Comparison of ENCODE assay signal across 8 mouse cellular contexts in genomic region chr9:94696539-94697079, GRCm38 (mm10). TPM values are rescaled to one million over a fixed set of nuclear protein-coding genes. Genes with fewer than 3 reads are reported as not detected.
DNase-seq lines count a peak whose midpoint lies in the region; ATAC-seq and TF ChIP-seq lines count a peak whose summit lies in the region.
"Had no signal": no experiment of that assay in that cellular context is flagged by ENCODE, and none has a peak within 500 bp of the region (broad histone marks: within the 10 kb centered on the region; RNA-seq: fewer than 3 reads in every experiment).

No protein-coding gene starts in this region.

- H3K9me3 ChIP-seq in lung, postnatal 0 days (ENCODE audit: low read length) = no peaks in the 10 kb centered on the region
- H3K9me3 ChIP-seq in midbrain, embryonic 11.5 days (ENCODE audit: control insufficient read depth, low read length) = no peaks in the 10 kb centered on the region
- no peaks in the 10 kb centered on the region for H3K9me3 ChIP-seq in forebrain, embryonic 15.5 days
- H3K9me3 ChIP-seq: forebrain, embryonic 13.5 days had no signal

- no peak for TF ChIP-seq EP300 in lung, postnatal 0 days (IDR thresholded peaks at IDR 0.05)

- no peak overlapping the region for H3K9ac ChIP-seq in lung, postnatal 0 days (replicated peaks; ENCODE audit: low read depth)
- H3K9ac ChIP-seq in midbrain, embryonic 11.5 days (ENCODE audit: low read length) = no peak overlapping the region
- H3K9ac ChIP-seq in forebrain, embryonic 15.5 days (replicated peaks) = no peak overlapping the region
- H3K9ac ChIP-seq: forebrain, embryonic 13.5 days had no signal

- DNase-seq in thymus, adult 2 months = peak; percentile 33
- DNase-seq in thymus, postnatal 0 days (ENCODE audit: low spot score) = no peak
- peak; percentile 17 to 34 for DNase-seq in heart, postnatal 10 days
- DNase-seq in lung, postnatal 0 days (ENCODE audit: low spot score) = peak; percentile 59
- DNase-seq in thymus, postnatal 4 days = peak; percentile 40
- no peak for DNase-seq in midbrain, embryonic 11.5 days (ENCODE audit: low spot score, missing footprints)

- H3K4me2 ChIP-seq in lung, postnatal 0 days (replicated peaks; ENCODE audit: low read depth, low read length) = 0 out of 2 replicates have a peak overlapping the region, but pooled peaks have one; percentile 23
- no peak overlapping the region for H3K4me2 ChIP-seq in midbrain, embryonic 11.5 days
- no peak overlapping the region for H3K4me2 ChIP-seq in forebrain, embryonic 15.5 days (replicated peaks)
- H3K4me2 ChIP-seq: forebrain, embryonic 13.5 days had no signal

- no peak for TF ChIP-seq POLR2A in thymus, adult 2 months (IDR thresholded peaks at IDR 0.05; ENCODE audit: control insufficient read depth, extremely low read depth, insufficient read depth, low read length, poor library complexity)

- peak; percentile 71 for ATAC-seq in lung, postnatal 0 days
- no peak for ATAC-seq in midbrain, embryonic 11.5 days (ENCODE audit: low FRiP score)
- ATAC-seq in forebrain, embryonic 15.5 days (replicated peaks) = no peak
- ATAC-seq: forebrain, embryonic 13.5 days had no signal

- peaks cover 35% of the 10 kb centered on the region for H3K4me1 ChIP-seq in thymus, adult 2 months (replicated peaks; ENCODE audit: control insufficient read depth, insufficient read depth, low read length)
- H3K4me1 ChIP-seq in lung, postnatal 0 days (ENCODE audit: insufficient read depth, low read depth, low read length) = no peaks in the 10 kb centered on the region
- H3K4me1 ChIP-seq in midbrain, embryonic 11.5 days (ENCODE audit: control insufficient read depth, insufficient read depth, low read length) = no peaks in the 10 kb centered on the region
- H3K4me1 ChIP-seq in forebrain, embryonic 15.5 days = no peaks in the 10 kb centered on the region

- no peak for TF ChIP-seq CTCF in thymus, adult 2 months (IDR thresholded peaks at IDR 0.05; ENCODE audit: borderline replicate concordance, control insufficient read depth, extremely low read depth, insufficient read depth, low read length, poor library complexity)
- TF ChIP-seq CTCF in lung, postnatal 0 days (IDR thresholded peaks at IDR 0.05) = no peak

- H3K4me3 ChIP-seq in thymus, adult 2 months (ENCODE audit: control insufficient read depth, insufficient read depth, low read length) = no peak overlapping the region
- H3K4me3 ChIP-seq in lung, postnatal 0 days (ENCODE audit: low read depth, low read length) = no peak overlapping the region
- H3K4me3 ChIP-seq in midbrain, embryonic 11.5 days (ENCODE audit: low read depth, low read length) = no peak overlapping the region
- H3K4me3 ChIP-seq in forebrain, embryonic 15.5 days = no peak overlapping the region
- H3K4me3 ChIP-seq: forebrain, embryonic 13.5 days had no signal

- intact Hi-C loops in heart, postnatal 10 days (cut with DNase I) = no loop called here

- peak overlapping the region; percentile 40; the same call in 1 of the 2 replicates for H3K27ac ChIP-seq in thymus, adult 2 months (ENCODE audit: control insufficient read depth, insufficient read depth, low read length)
- H3K27ac ChIP-seq in lung, postnatal 0 days (ENCODE audit: low read length) = no peak overlapping the region
- H3K27ac ChIP-seq in midbrain, embryonic 11.5 days (ENCODE audit: low read depth, low read length) = no peak overlapping the region
- no peak overlapping the region for H3K27ac ChIP-seq in forebrain, embryonic 15.5 days (replicated peaks)
- H3K27ac ChIP-seq: forebrain, embryonic 13.5 days had no signal

- no peaks in the 10 kb centered on the region for H3K27me3 ChIP-seq in thymus, adult 2 months (ENCODE audit: control insufficient read depth, insufficient read depth, low read length)
- H3K27me3 ChIP-seq in lung, postnatal 0 days (replicated peaks; ENCODE audit: insufficient read depth, low read length) = no peaks in the 10 kb centered on the region
- no peaks in the 10 kb centered on the region for H3K27me3 ChIP-seq in midbrain, embryonic 11.5 days (ENCODE audit: control insufficient read depth, insufficient read depth, low read length)
- H3K27me3 ChIP-seq in forebrain, embryonic 15.5 days = no peaks in the 10 kb centered on the region
- H3K27me3 ChIP-seq: forebrain, embryonic 13.5 days had no signal

- peaks cover 6% of the 10 kb centered on the region; the same call in 1 of the 2 replicates for H3K36me3 ChIP-seq in thymus, adult 2 months (ENCODE audit: control insufficient read depth, insufficient read depth, low read length)
- H3K36me3 ChIP-seq in lung, postnatal 0 days (ENCODE audit: insufficient read depth, low read length) = no peaks in the 10 kb centered on the region
- H3K36me3 ChIP-seq in midbrain, embryonic 11.5 days (ENCODE audit: control insufficient read depth, insufficient read depth, low read length) = no peaks in the 10 kb centered on the region
- no peaks in the 10 kb centered on the region for H3K36me3 ChIP-seq in forebrain, embryonic 15.5 days

- WGBS in thymus, adult 2 months = 42% methylated on average over 9 of the region's 9 CpGs
- 19% methylated on average over 9 of the region's 9 CpGs for WGBS in lung, postnatal 0 days
- WGBS in midbrain, embryonic 11.5 days = 76% methylated on average over 9 of the region's 9 CpGs
- 81% methylated on average over 9 of the region's 9 CpGs for WGBS in forebrain, embryonic 15.5 days

RNA-seq across cellular contexts. Expression of gene Slc9a9, which starts 26.9 kb away (rescaled TPM):
- polyA plus RNA-seq in thymus, adult 2 months (2012; rRNA removed) = 43.5 and 49.7 TPM in 2 replicates
- 40.5 and 44.5 TPM in 2 replicates for polyA plus RNA-seq in thymus, postnatal 0 days (2015; fragmentation: Nextera tagmentation; extraction: Ambion mirVana)
- total RNA-seq in heart, postnatal 10 days (2021) = 1 to 10 TPM; 2.7 to 2.8 TPM
- polyA plus RNA-seq in lung, postnatal 0 days (2015; fragmentation: Nextera tagmentation; extraction: Ambion mirVana) = 3.4 and 3.7 TPM in 2 replicates
- 3.3 TPM in 2 replicates for polyA plus RNA-seq in midbrain, embryonic 11.5 days (2014; fragmentation: Nextera tagmentation; extraction: Ambion mirVana)
- polyA plus RNA-seq in forebrain, embryonic 15.5 days (2015; fragmentation: Nextera tagmentation; extraction: Ambion mirVana) = 2.5 and 3.0 TPM in 2 replicates

Comparison
In these comparisons a context has a peak if more than half of its experiments do, and no peak if none do; other contexts are left out.
1. DNase-seq: peak in thymus, adult 2 months (single experiment), heart, postnatal 10 days (2 of 2), lung, postnatal 0 days (single experiment) and thymus, postnatal 4 days (single experiment); none in thymus, postnatal 0 days (single experiment) and midbrain, embryonic 11.5 days (single experiment).